Mouse (Mus musculus): ENCODE results near the gene Iqsec1. TPM values are rescaled to one million over a fixed set of nuclear protein-coding genes. Genes with fewer than 3 reads are reported as not detected.

The Iqsec1 gene
- polyA plus RNA-seq, 1 experiment = 46.1 TPM

DNA sequence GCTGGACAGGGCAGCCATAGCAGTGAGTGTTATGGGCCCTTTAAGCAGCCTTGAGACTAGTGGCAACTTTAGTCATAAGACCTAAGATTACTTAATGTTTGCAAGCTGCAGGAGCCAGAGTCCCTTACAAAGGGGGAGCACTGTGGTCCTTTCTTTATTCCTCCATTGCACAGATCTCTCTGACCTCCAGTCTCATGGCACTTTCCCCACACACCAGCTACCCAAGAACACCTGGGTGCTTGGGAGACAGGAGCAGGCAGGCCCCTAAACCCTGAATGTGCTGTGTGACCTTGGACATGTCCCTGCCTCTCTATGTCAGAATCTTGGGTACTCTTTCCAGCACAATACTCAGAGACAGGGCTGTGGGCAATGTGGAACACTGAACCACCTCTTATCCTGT is 253.7 kb downstream of the Iqsec1 start:
- no peak for TF ChIP-seq CTCF (IDR thresholded peaks at IDR 0.05; ENCODE audit: extremely low read depth, insufficient read length, insufficient replicate concordance, low read depth, low read length)
- TF ChIP-seq POLR2A (IDR thresholded peaks at IDR 0.05; ENCODE audit: low read depth, low read length) = no peak
- Histone ChIP-seq H3K27ac (ENCODE audit: insufficient read depth, low read depth, low read length) (no peak overlapping the region), H3K4me3 (ENCODE audit: low read depth, low read length) (no peak overlapping the region), H3K27me3 (ENCODE audit: control insufficient read depth, insufficient read depth, low read length) (peaks cover 6% of the 10 kb centered on the region; the same call in 1 of the 2 replicates), H3K36me3 (ENCODE audit: control insufficient read depth, insufficient read depth, low read length) (no peaks in the 10 kb centered on the region), H3K4me1 (ENCODE audit: control insufficient read depth, insufficient read depth, insufficient read length, low read length) (peaks cover 9% of the 10 kb centered on the region)

GRCm38 (mm10) chr6:90731327-90731726 is 257.2 kb downstream of the Iqsec1 start:
- no peak overlapping the region for H3K4me3 ChIP-seq (ENCODE audit: low read depth, low read length)
- WGBS = 15% methylated on average over 4 of the region's 4 CpGs
- H3K36me3 ChIP-seq (ENCODE audit: control insufficient read depth, insufficient read depth, low read length) = no peaks in the 10 kb centered on the region
- H3K4me1 ChIP-seq (ENCODE audit: control insufficient read depth, insufficient read depth, insufficient read length, low read length) = peaks cover 5% of the 10 kb centered on the region
- peaks cover 4% of the 10 kb centered on the region; the same call in 1 of the 2 replicates for H3K27me3 ChIP-seq (ENCODE audit: control insufficient read depth, insufficient read depth, low read length)
- TF ChIP-seq POLR2A (IDR thresholded peaks at IDR 0.05; ENCODE audit: low read depth, low read length) (no peak), CTCF (IDR thresholded peaks at IDR 0.05; ENCODE audit: extremely low read depth, insufficient read length, insufficient replicate concordance, low read depth, low read length) (no peak)
- no peak overlapping the region for H3K27ac ChIP-seq (ENCODE audit: insufficient read depth, low read depth, low read length)

GRCm38 (mm10) chr6:90729829-90730228 is 258.7 kb downstream of the Iqsec1 start:
- 83% methylated on average over 5 of the region's 5 CpGs for WGBS
- Histone ChIP-seq H3K36me3 (ENCODE audit: control insufficient read depth, insufficient read depth, low read length) (no peaks in the 10 kb centered on the region), H3K27me3 (ENCODE audit: control insufficient read depth, insufficient read depth, low read length) (no peaks in the 10 kb centered on the region), H3K4me1 (ENCODE audit: control insufficient read depth, insufficient read depth, insufficient read length, low read length) (peaks cover 2% of the 10 kb centered on the region; the same call in 1 of the 2 replicates), H3K4me3 (ENCODE audit: low read depth, low read length) (no peak overlapping the region), H3K27ac (ENCODE audit: insufficient read depth, low read depth, low read length) (no peak overlapping the region)
- no peak for TF ChIP-seq POLR2A (IDR thresholded peaks at IDR 0.05; ENCODE audit: low read depth, low read length)
- no peak for TF ChIP-seq CTCF (IDR thresholded peaks at IDR 0.05; ENCODE audit: extremely low read depth, insufficient read length, insufficient replicate concordance, low read depth, low read length)

DNA sequence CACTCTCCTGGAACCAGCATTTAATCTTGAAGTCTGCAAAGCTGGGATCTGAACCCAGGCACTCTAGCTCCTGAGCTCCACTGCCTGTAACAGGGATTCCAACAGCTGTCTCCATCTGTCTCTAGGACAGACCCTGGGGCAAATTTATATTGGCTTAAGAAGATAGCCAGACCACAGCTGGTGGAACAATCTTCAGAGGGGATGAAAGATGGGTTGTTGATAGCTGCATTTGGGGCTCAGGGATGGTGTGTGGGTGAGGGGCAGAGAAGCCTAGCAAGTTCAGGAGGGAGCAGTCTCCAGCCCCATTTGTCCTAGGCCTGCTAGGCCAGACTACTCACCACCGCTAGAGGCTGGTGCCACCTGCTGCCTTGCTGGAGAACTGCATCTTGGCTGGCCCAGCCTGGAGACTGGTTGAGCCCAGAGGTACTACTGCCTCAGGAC is 260.0 kb downstream of the Iqsec1 start:
- WGBS = 0% methylated on average over 1 of the region's 1 CpGs
- Histone ChIP-seq H3K4me1 (ENCODE audit: control insufficient read depth, insufficient read depth, insufficient read length, low read length) (peaks cover 2% of the 10 kb centered on the region; the same call in 1 of the 2 replicates), H3K27ac (ENCODE audit: insufficient read depth, low read depth, low read length) (no peak overlapping the region)

GRCm38 (mm10) chr6:90727826-90728225 is 260.7 kb downstream of the Iqsec1 start:
- Histone ChIP-seq H3K27ac (ENCODE audit: insufficient read depth, low read depth, low read length) (no peak overlapping the region), H3K4me1 (ENCODE audit: control insufficient read depth, insufficient read depth, insufficient read length, low read length) (peaks cover 2% of the 10 kb centered on the region; the same call in 1 of the 2 replicates), H3K27me3 (ENCODE audit: control insufficient read depth, insufficient read depth, low read length) (no peaks in the 10 kb centered on the region), H3K36me3 (ENCODE audit: control insufficient read depth, insufficient read depth, low read length) (no peaks in the 10 kb centered on the region), H3K4me3 (ENCODE audit: low read depth, low read length) (no peak overlapping the region)
- TF ChIP-seq POLR2A (IDR thresholded peaks at IDR 0.05; ENCODE audit: low read depth, low read length) (no peak), CTCF (IDR thresholded peaks at IDR 0.05; ENCODE audit: extremely low read depth, insufficient read length, insufficient replicate concordance, low read depth, low read length) (no peak)
- WGBS = 89% methylated on average over 3 of the region's 3 CpGs

More for the DNA sequence above, 260.0 kb downstream of the Iqsec1 start:
- TF ChIP-seq CTCF (IDR thresholded peaks at IDR 0.05; ENCODE audit: extremely low read depth, insufficient read length, insufficient replicate concordance, low read depth, low read length) (peak; percentile 92), POLR2A (IDR thresholded peaks at IDR 0.05; ENCODE audit: low read depth, low read length) (no peak)
- H3K27me3 ChIP-seq (ENCODE audit: control insufficient read depth, insufficient read depth, low read length) = no peaks in the 10 kb centered on the region
- no peak overlapping the region for H3K4me3 ChIP-seq (ENCODE audit: low read depth, low read length)
- no peaks in the 10 kb centered on the region for H3K36me3 ChIP-seq (ENCODE audit: control insufficient read depth, insufficient read depth, low read length)

GRCm38 (mm10) chr6:90726711-90727122 is 261.8 kb downstream of the Iqsec1 start:
- no peaks in the 10 kb centered on the region for H3K27me3 ChIP-seq (ENCODE audit: control insufficient read depth, insufficient read depth, low read length)
- H3K4me1 ChIP-seq (ENCODE audit: control insufficient read depth, insufficient read depth, insufficient read length, low read length) = peaks cover 2% of the 10 kb centered on the region; the same call in 1 of the 2 replicates
- H3K27ac ChIP-seq (ENCODE audit: insufficient read depth, low read depth, low read length) = no peak overlapping the region
- H3K36me3 ChIP-seq (ENCODE audit: control insufficient read depth, insufficient read depth, low read length) = no peaks in the 10 kb centered on the region
- WGBS = 73% methylated on average over 2 of the region's 2 CpGs
- no peak for TF ChIP-seq CTCF (IDR thresholded peaks at IDR 0.05; ENCODE audit: extremely low read depth, insufficient read length, insufficient replicate concordance, low read depth, low read length)
- TF ChIP-seq POLR2A (IDR thresholded peaks at IDR 0.05; ENCODE audit: low read depth, low read length) = no peak
- H3K4me3 ChIP-seq (ENCODE audit: low read depth, low read length) = no peak overlapping the region

- H3K27me3 ChIP-seq (ENCODE audit: control insufficient read depth, insufficient read depth, low read length) = no peaks in the 10 kb centered on the region
- H3K36me3 ChIP-seq (ENCODE audit: control insufficient read depth, insufficient read depth, low read length) = no peaks in the 10 kb centered on the region
- no peak overlapping the region for H3K4me3 ChIP-seq (ENCODE audit: low read depth, low read length)
- whole genome bisulfite sequencing = 60% methylated on average over 1 of the region's 1 CpGs
- no peak overlapping the region for H3K27ac ChIP-seq (ENCODE audit: insufficient read depth, low read depth, low read length)
- H3K4me1 ChIP-seq (ENCODE audit: control insufficient read depth, insufficient read depth, insufficient read length, low read length) = no peaks in the 10 kb centered on the region; the same call in 1 of the 2 replicates
- TF ChIP-seq CTCF (IDR thresholded peaks at IDR 0.05; ENCODE audit: extremely low read depth, insufficient read length, insufficient replicate concordance, low read depth, low read length) (no peak), POLR2A (IDR thresholded peaks at IDR 0.05; ENCODE audit: low read depth, low read length) (no peak)
Measured at GRCm38 (mm10) chr6:90725526-90725925, 263.0 kb downstream of the Iqsec1 start.
